Mouse (Mus musculus) 416B (cell line): ENCODE results near the gene Cacna1i.

Experiments
- DNase-seq: peaks from one replicate; pipeline ENCODE4 v3.0.0; 2011; ENCODE audit warnings: low read depth

Cacna1i gene

DNA sequence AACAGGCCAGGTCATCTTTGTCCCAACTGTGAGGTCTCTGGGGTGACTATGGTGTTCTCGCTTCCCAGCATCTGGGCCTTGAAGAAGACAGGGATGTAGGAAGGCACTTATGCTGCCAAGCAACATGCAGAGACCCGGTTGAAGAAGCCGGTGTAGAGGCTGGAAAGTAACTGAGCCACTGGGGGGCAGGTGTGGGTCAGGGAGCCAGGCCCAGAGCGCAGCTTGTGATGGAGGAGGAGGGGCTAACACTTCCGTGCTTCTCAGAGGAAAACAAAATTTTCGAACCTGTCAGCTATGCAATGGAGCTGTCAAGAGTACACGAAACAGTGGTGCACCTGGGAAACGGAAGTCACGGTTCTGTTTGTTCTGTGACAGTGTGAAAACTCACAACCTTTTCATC lies 9.9 kb upstream of the Cacna1i start:
- DNase-seq: no peak

DNA sequence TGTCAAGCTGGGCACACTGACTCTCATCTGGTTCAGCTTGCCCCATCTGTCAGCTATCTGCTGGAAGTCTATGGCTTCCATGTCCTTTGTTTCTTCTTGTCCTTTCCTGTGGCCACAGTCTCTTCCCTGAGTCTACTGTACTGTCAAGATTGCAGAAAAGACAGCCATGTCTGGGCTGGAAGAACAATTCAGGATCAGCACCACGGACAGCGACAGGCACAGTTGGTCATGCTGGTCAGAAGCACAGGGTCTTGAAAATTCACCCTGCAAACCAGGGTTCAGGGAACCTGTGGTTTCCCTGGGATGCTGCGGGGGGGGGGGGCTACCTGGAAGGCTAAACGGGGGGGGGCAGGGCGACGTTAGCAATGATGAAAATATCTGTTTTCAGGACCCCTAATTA lies 9.4 kb upstream of the Cacna1i start:
- DNase-seq: peak; percentile 66

- no peak for DNase-seq
Observed at GRCm38 (mm10) chr15:80278121-80278759, 8.8 kb upstream of the Cacna1i start.

GRCm38 (mm10) chr15:80279053-80279452 lies 8.0 kb upstream of the Cacna1i start:
- no peak for DNase-seq

GRCm38 (mm10) chr15:80280646-80281045 lies 6.4 kb upstream of the Cacna1i start:
- peak; percentile 46 for DNase-seq

DNA sequence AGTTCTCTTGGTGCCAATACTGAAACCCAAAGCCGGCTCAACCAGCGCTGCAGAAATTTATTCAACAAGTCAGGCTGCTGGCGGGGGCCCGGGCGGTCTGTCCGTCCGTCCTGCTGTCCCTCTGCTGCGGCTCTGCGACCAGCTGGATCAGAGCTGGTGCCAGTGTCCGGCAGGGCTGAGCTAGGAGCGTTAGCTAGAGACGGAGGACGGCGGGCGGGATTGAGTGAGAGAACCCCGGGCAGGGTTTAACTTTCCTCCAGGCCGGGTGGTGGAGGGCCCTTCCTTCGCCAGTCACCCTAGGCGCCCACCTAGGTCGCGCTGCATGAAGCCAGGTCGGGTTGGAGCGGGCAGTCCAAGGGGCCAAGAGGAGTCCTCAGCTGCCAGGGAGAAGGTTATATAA lies 998 bp downstream of the Cacna1i start:
- DNase-seq: no peak

DNA sequence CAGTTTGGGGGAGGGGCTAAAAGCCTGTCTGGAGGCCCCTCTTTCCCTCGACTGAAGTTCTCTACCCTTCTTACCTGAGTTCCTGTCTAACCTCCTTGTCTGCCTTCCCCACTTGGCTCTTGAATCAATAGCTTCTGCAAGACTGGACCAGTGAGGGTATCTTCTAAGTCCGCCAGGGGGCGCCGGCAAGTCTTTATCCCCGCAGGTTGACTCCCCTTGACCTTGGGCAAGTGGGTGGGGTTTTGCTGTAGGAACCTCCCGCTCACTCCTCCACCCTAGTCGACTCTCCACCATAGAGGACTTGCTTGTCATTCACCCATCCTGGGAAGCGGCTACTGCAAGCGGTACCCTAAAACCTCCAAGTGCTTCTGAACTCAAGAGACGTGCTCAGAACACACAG lies 2.4 kb downstream of the Cacna1i start:
- peak; percentile 80 for DNase-seq

DNA sequence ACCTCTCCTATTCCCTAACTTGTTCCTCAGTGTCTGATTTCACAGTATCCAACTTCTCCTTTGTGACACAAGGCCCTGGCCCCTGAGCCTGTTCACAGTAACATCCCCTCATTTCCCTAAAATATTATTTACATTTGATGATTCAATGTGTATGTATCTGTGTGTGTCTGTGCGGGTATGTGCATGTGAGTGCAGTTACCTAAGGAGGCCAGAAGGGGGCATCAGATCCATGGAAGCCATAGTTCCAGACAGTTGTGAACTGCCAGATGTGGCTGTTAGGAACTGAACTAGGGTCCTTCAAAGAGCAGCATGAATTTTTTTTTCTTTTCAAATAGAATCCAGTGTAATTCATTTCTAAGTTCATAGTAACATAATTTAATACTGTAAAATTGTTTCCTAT lies 10.1 kb downstream of the Cacna1i start:
- DNase-seq: no peak

DNA sequence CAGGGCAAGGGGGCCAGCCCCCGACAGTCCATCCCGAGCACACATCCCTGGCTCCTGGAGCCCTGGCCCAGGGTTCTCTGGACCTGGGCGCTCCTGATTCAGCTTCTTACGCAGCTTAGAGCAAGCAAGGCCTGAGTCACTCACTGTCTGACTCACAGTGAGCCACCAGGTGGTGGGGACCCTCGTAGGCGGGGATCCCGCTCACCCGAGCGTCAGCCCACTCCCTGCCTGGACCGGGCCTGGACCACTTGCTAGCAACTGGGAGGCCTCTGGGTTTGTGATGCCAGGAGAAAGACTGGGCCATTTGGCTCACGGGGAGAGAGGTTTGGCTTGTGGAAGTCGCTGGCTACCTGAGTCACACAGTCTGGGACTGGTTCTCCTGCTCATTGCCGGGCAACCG lies 16.7 kb downstream of the Cacna1i start:
- DNase-seq: no peak

- DNase-seq: no peak
Observed at GRCm38 (mm10) chr15:80304188-80304587, 17.1 kb downstream of the Cacna1i start.

DNA sequence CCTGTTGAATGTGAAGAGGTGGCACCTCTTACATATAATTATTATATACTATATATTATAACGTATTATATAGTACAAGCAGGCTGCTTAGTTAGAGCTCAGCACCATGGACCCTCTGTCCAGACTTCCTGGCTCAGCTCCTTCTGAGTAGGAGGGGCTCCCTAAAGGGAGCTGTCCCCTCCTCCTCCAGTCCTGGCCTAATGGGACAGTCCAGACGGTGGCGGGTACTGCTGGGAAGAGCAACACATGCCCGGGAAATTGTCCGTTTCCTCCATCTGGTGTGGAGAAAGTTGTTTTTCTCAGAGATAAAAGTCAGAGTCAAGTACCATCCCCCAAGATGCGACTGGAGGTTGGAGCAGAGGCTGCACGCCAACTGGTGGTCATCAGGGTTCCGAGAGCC lies 19.1 kb downstream of the Cacna1i start:
- DNase-seq: no peak

GRCm38 (mm10) chr15:80314731-80315130 lies 27.7 kb downstream of the Cacna1i start:
- no peak for DNase-seq

- DNase-seq: no peak
Observed at GRCm38 (mm10) chr15:80316966-80317634, 30.1 kb downstream of the Cacna1i start.

- peak; percentile 44 for DNase-seq
Observed at GRCm38 (mm10) chr15:80317841-80318530, 30.9 kb downstream of the Cacna1i start.

DNA sequence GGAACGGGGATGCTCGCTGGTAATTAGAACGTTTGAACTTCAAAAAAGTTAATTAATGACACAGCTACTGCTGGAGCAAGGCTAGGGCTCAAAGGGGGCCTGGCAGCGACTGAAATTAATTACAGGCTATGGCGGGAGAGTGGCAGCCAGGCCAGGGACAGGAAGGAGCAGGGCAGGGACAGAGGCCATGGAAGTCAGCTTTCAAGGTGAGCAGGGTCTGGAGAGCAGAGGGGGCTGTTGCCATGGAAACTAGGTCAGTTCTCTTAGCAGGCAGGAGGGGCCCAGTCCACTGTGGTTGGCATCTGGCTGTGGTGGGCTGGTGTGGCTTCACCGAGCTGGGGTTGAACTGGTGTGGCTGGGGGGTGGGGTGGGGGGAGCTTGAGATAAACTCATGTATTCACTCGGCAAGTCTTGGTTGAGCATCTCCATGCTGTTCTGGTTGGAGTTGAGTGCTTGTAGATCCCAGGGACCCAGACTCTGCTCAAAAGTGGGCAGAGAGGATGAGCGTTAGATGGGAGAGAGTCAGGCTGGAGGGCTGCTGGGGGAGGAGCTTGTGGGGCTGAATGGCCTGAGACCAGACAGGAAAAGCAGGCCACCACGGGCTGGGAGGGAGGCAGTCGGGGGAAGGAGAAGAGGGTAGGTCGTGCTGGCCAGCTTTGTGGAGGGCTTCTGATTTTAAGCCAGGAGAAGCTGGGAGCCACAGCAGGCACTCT lies 31.7 kb downstream of the Cacna1i start:
- peak; percentile 10 for DNase-seq

- peak; percentile 69 for DNase-seq
Observed at GRCm38 (mm10) chr15:80319315-80319714, 32.3 kb downstream of the Cacna1i start.

GRCm38 (mm10) chr15:80319921-80320320 lies 32.9 kb downstream of the Cacna1i start:
- DNase-seq: no peak

DNA sequence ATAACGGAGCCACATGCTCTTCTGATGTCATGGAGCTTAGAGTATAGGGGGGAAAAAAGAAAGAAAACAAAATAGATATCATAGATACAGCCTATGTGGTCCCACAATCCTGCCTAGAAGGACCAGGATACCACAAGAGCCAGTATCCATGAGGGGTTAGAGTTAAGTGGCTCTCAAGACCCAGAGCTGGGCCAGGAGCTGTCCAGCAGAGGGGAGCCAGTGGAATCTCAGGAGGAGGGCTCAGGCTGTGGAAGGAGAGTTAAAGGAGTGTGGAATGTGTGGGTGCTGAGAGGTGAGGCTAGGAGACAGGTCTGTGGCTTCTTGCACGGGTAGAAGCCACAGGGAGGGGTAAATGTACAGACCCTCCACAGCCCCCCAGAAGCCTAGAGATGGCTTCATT lies 38.2 kb downstream of the Cacna1i start:
- DNase-seq: no peak

GRCm38 (mm10) chr15:80325756-80326155 lies 38.7 kb downstream of the Cacna1i start:
- DNase-seq: no peak

GRCm38 (mm10) chr15:80326947-80327346 lies 39.9 kb downstream of the Cacna1i start:
- DNase-seq: no peak

DNA sequence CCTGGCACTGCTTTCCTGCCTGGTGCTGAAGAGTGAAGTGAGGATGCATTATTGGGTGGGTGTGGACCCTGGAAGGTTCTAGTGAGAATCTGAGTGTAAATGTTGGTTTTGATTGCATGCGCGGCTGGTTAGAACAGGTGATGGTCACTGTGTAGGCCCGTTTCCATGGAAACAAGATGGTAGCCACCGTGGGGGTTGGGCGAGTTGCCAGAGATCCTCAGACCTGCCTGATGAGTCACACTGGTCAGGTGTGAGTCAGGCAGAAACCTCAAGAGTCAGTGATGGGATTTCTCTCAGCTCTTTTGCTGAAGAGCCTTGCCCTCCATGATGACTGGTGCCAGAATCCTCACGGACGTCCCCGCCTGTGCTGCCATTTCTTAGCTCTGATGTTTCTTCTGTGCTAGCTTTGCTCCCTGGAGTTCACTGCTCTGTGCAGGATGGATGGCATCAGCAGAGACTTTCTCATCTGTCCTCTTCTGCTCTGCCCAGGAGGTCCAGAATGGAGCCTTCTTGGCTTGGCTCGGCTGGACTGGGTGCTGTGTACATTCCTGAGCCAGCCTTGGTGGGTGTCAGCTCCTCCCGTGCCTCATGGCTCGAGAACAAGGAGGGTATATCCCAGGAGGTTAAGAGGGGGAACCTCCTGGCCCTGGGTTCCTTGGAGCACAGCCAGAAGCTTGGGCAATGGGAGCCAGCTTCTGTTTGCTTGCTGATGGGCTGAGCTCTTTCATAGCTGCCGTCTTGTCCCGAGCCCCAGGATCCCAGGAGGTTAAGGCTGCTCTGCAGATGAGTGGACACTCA lies 40.9 kb downstream of the Cacna1i start:
- DNase-seq: no peak

DNA sequence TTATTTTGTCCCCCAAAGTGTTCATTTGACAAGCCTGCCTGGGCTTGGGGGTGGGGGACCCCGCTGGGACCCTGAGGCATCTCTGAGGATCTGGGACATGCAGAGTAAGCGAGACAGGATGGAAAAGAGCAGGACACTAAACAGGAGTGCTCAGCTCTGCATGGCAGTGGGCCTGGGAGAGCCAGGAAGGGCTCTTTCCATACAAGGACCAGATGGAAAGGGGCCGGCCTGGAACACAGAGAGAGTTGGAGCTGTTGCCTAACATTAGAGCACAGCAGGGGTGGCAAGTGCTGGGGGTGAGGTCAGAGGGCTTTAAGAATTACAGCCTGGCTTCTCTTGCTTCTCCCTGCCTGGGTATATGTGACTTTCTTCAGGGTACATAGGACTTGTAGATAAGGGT lies 43.2 kb downstream of the Cacna1i start:
- no peak for DNase-seq
